Mouse (Mus musculus) CH12.LX (cell line): Measurements from ENCODE around the gene Blcap.

Experiments
- CHD1 ChIP-seq: IDR thresholded peaks from 2 replicates; pipeline ENCODE4 v1.6.1; 2012; ENCODE audit warnings: low read depth, low read length, improper control_type of control experiment, inconsistent platforms
- CTCF ChIP-seq, 2 experiments: IDR thresholded peaks in 1 of 2; conservative IDR thresholded peaks in 1 of 2; 2 replicates each; pipeline ENCODE4 v1.5.1; 2011 to 2012; ENCODE audit warnings: low read depth in 2 of 2, low read length in 2 of 2, improper control_type of control experiment in 1 of 2, inconsistent platforms in 1 of 2, mild to moderate bottlenecking in 1 of 2, moderate library complexity in 1 of 2
- EP300 ChIP-seq: IDR thresholded peaks from 2 replicates; pipeline ENCODE4 v1.6.1; 2011; ENCODE audit warnings: low read length, improper control_type of control experiment
- JUND ChIP-seq: conservative IDR thresholded peaks from 2 replicates; pipeline ENCODE4 v1.6.1; 2011; ENCODE audit warnings: low read depth, low read length, improper control_type of control experiment
- MAFK ChIP-seq: IDR thresholded peaks from 2 replicates; pipeline ENCODE4 v1.6.1; 2011; ENCODE audit warnings: low read length, improper control_type of control experiment; ENCODE audit not compliant: insufficient replicate concordance
- MYC ChIP-seq: IDR thresholded peaks from 2 replicates; pipeline ENCODE4 v1.6.1; 2011; ENCODE audit warnings: low read depth, mild to moderate bottlenecking, improper control_type of control experiment, low read length
- RAD21 ChIP-seq: IDR thresholded peaks from 2 replicates; pipeline ENCODE4 v1.6.1; 2011; ENCODE audit warnings: low read depth, mild to moderate bottlenecking, low read length, improper control_type of control experiment, moderate library complexity
- SMC3 ChIP-seq: IDR thresholded peaks from 2 replicates; pipeline ENCODE4 v1.6.1; 2011; ENCODE audit warnings: low read depth, low read length, improper control_type of control experiment
- ZNF384 ChIP-seq: IDR thresholded peaks from 2 replicates; pipeline ENCODE4 v1.6.1; 2012; ENCODE audit warnings: low read depth, low read length, improper control_type of control experiment, inconsistent platforms

DNA sequence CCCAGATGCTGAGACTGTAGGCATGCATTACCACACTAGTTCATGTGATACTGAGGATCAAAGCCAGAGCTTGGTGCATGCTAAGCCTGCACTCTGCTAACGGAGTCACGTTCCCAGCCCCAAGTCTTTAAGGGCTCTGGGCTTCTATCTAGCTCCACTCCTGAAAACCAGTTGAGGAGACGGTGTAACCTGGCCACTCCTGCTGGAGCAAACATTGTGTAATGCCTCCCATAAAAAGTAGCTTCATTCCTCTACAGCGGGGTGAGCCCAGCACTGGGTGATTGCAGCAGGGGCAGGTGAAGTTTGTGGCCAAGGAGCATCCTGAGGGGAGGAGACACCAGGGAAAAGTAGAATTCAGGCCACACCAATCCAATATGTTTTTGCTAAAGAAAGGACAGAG, 47.3 kb upstream of the Blcap start:
- TF ChIP-seq CTCF (conservative IDR thresholded peaks at IDR 0.05 in 1 of 2, IDR thresholded peaks at IDR 0.05 in 1 of 2; ENCODE audit: low read depth in 2 of 2, low read length in 2 of 2), result no peak
- TF ChIP-seq ZNF384, result no peak
- TF ChIP-seq RAD21, result no peak
- TF ChIP-seq EP300, result no peak
- TF ChIP-seq JUND, result no peak
- TF ChIP-seq MAFK, result no peak
- no peak for TF ChIP-seq SMC3
- TF ChIP-seq MYC, result no peak
- no peak for TF ChIP-seq CHD1
